Mouse (Mus musculus): ENCODE measurements around the gene Nutf2-ps1. TPM values are rescaled to one million over a fixed set of nuclear protein-coding genes. Genes with fewer than 3 reads are reported as not detected.
A peak's percentile ranks its signal among the peaks of the same experiment; 100 is the strongest.

Gene Nutf2-ps1
- total and polyA plus RNA-seq, 3 experiments = 50.8 to 509 (median 220) TPM

GRCm38 (mm10) chr19:53600549-53601362 lies 11.9 kb upstream of the Nutf2-ps1 start:
- no peaks in the 10 kb centered on the region for H3K9me3 ChIP-seq (replicated peaks; ENCODE audit: low read length)
- peak; percentile 90 for TF ChIP-seq SIN3A (IDR thresholded peaks at IDR 0.05; ENCODE audit: low read length)
- TF ChIP-seq IRF4 (IDR thresholded peaks at IDR 0.05; ENCODE audit: low read depth, low read length) = no peak
- peak; percentile 46; the same call in 1 of the 2 replicates for TF ChIP-seq NRF1 (IDR thresholded peaks at IDR 0.05; ENCODE audit: low read depth, low read length)
- peak; percentile 40; the same call in 1 of the 2 replicates for TF ChIP-seq MAX (IDR thresholded peaks at IDR 0.05; ENCODE audit: low read length)
- peak; percentile 78 for TF ChIP-seq MXI1 (IDR thresholded peaks at IDR 0.05; ENCODE audit: low read depth, low read length)

GRCm38 (mm10) chr19:53599757-53600539 lies 11.1 kb upstream of the Nutf2-ps1 start, which contains the start of gene Smc3:
TSS of gene Smc3 (plus strand) at chr19:53600398.
- Histone ChIP-seq H3K27ac (ENCODE audit: insufficient read depth, low read depth) (peak within 1 kb of the TSS; percentile 22; the same call in 1 of the 2 replicates), H3K27me3 (replicated peaks) (no peaks in the 10 kb centered on the region), H3K4me1 (ENCODE audit: control insufficient read depth in 1 of 2, insufficient read depth in 2 of 2) (peaks cover 0 to 21% of the 10 kb centered on the region in 2 experiments; a peak in 2 of 4 replicates), H3K36me3 (replicated peaks in 1 of 2; ENCODE audit: control insufficient read depth in 1 of 2, insufficient read depth in 1 of 2, low read length in 1 of 2) (peaks cover 13 to 18% of the 10 kb centered on the region in 2 experiments), H3K9me3 (replicated peaks; ENCODE audit: low read length) (no peaks in the 10 kb centered on the region), H3K79me2 (replicated peaks; ENCODE audit: control insufficient read depth, extremely low read depth, insufficient read depth, poor library complexity, severe bottlenecking) (peaks cover 38% of the 10 kb centered on the region), H3K4me3 (replicated peaks in 1 of 3; ENCODE audit: low read depth in 2 of 3, low read length in 2 of 3, poor library complexity in 1 of 3) (peak within 1 kb of the TSS; percentile 79 to 97 (median 84)), H3K9ac (ENCODE audit: insufficient read depth, low read depth) (peak within 1 kb of the TSS; percentile 89), H3K4me2 (ENCODE audit: insufficient read depth, low read depth, poor library complexity, severe bottlenecking) (peak within 1 kb of the TSS; percentile 87)
- in situ Hi-C loops (cut with MboI; ENCODE audit: low pct_ligation_motif_present, low pct_unique_long_range_greater_than_20kb, low sequenced_read_pairs) (loop anchor here (25.0 kb wide), 1 partner anchor 338 kb away; no protein-coding TSS in a partner anchor), dilution Hi-C loops (cut with MboI; ENCODE audit: extremely low pct_ligation_motif_present, extremely low pct_unique_long_range_greater_than_20kb, low sequenced_read_pairs) (no loop called here)
- peak; percentile 98 for DNase-seq (ENCODE audit: extremely low read depth)
- TF ChIP-seq POLR2A (IDR thresholded peaks at IDR 0.05; ENCODE audit: low read depth, low read length) (peak; percentile 99), PAX5 (IDR thresholded peaks at IDR 0.05; ENCODE audit: low read length) (no peak), ZMIZ1 (IDR thresholded peaks at IDR 0.05; ENCODE audit: low read depth, low read length) (peak; percentile 98), SIN3A (IDR thresholded peaks at IDR 0.05; ENCODE audit: low read length) (peak; percentile 77), GABPA (IDR thresholded peaks at IDR 0.05; ENCODE audit: insufficient replicate concordance, low read depth, low read length) (no peak), CHD2 (IDR thresholded peaks at IDR 0.05; ENCODE audit: low read length) (no peak), JUND (conservative IDR thresholded peaks at IDR 0.05; ENCODE audit: low read depth, low read length) (peak; percentile 14; the same call in 1 of the 2 replicates), ZC3H11A (IDR thresholded peaks at IDR 0.05; ENCODE audit: low read depth, low read length) (no peak), NRF1 (IDR thresholded peaks at IDR 0.05; ENCODE audit: low read depth, low read length) (no peak; the same call in 1 of the 2 replicates), IRF4 (IDR thresholded peaks at IDR 0.05; ENCODE audit: low read depth, low read length) (peak; percentile 56), TCF12 (IDR thresholded peaks at IDR 0.05; ENCODE audit: low read depth, low read length) (peak; percentile 91), POLR2AphosphoS2 (IDR thresholded peaks at IDR 0.05; ENCODE audit: low read depth, low read length) (peak; percentile 97), ETS1 (conservative IDR thresholded peaks at IDR 0.05; ENCODE audit: low read depth, low read length) (0 out of 2 replicates have a peak, but pooled peaks have one; percentile 8), JUN (IDR thresholded peaks at IDR 0.05; ENCODE audit: insufficient read depth, low read depth, low read length) (no peak), MYC (IDR thresholded peaks at IDR 0.05; ENCODE audit: low read depth, low read length) (no peak; the same call in 1 of the 2 replicates), USF1 (IDR thresholded peaks at IDR 0.05; ENCODE audit: low read depth, low read length) (peak; percentile 98), ZNF384 (IDR thresholded peaks at IDR 0.05; ENCODE audit: low read depth, low read length) (peak; percentile 76), USF2 (conservative IDR thresholded peaks at IDR 0.05; ENCODE audit: low read depth, low read length) (peak; percentile 96), MAX (IDR thresholded peaks at IDR 0.05; ENCODE audit: low read length) (peak; percentile 98), RAD21 (IDR thresholded peaks at IDR 0.05; ENCODE audit: low read depth, low read length) (peak; percentile 84), KAT2A (IDR thresholded peaks at IDR 0.05; ENCODE audit: insufficient replicate concordance, low read length) (no peak), MXI1 (IDR thresholded peaks at IDR 0.05; ENCODE audit: low read depth, low read length) (no peak), UBTF (IDR thresholded peaks at IDR 0.05; ENCODE audit: low read depth, low read length) (no peak), CHD1 (IDR thresholded peaks at IDR 0.05; ENCODE audit: low read depth, low read length) (peak; percentile 100), CTCF (conservative IDR thresholded peaks at IDR 0.05 in 1 of 2, IDR thresholded peaks at IDR 0.05 in 1 of 2; ENCODE audit: low read depth in 2 of 2, low read length in 2 of 2) (peak; percentile 70 to 96), EP300 (IDR thresholded peaks at IDR 0.05; ENCODE audit: low read length) (no peak), BHLHE40 (IDR thresholded peaks at IDR 0.05; ENCODE audit: low read depth, low read length) (peak; percentile 34; the same call in 1 of the 2 replicates)

More at GRCm38 (mm10) chr19:53600549-53601362, 11.9 kb upstream of the Nutf2-ps1 start:
- in situ Hi-C loops (cut with MboI; ENCODE audit: low pct_ligation_motif_present, low pct_unique_long_range_greater_than_20kb, low sequenced_read_pairs) = no loop called here
- Histone ChIP-seq H3K4me3 (replicated peaks in 1 of 3; ENCODE audit: low read depth in 2 of 3, low read length in 2 of 3, poor library complexity in 1 of 3) (peak overlapping the region; percentile 79 to 97 (median 84)), H3K36me3 (replicated peaks in 1 of 2; ENCODE audit: control insufficient read depth in 1 of 2, insufficient read depth in 1 of 2, low read length in 1 of 2) (peaks cover 13 to 24% of the 10 kb centered on the region in 2 experiments), H3K27ac (ENCODE audit: insufficient read depth, low read depth) (peak overlapping the region; percentile 22; the same call in 1 of the 2 replicates), H3K4me2 (ENCODE audit: insufficient read depth, low read depth, poor library complexity, severe bottlenecking) (peak overlapping the region; percentile 87; the same call in 1 of the 2 replicates), H3K4me1 (ENCODE audit: control insufficient read depth in 1 of 2, insufficient read depth in 2 of 2) (peaks cover 0 to 21% of the 10 kb centered on the region in 2 experiments; a peak in 2 of 4 replicates), H3K27me3 (replicated peaks) (no peaks in the 10 kb centered on the region), H3K9ac (ENCODE audit: insufficient read depth, low read depth) (peak overlapping the region; percentile 89), H3K79me2 (replicated peaks; ENCODE audit: control insufficient read depth, extremely low read depth, insufficient read depth, poor library complexity, severe bottlenecking) (peaks cover 45% of the 10 kb centered on the region)
- dilution Hi-C loops (cut with MboI; ENCODE audit: extremely low pct_ligation_motif_present, extremely low pct_unique_long_range_greater_than_20kb, low sequenced_read_pairs) = no loop called here
- DNase-seq (ENCODE audit: extremely low read depth) = peak; percentile 33
